Mouse (Mus musculus) lung, adult 2 months (tissue): ENCODE measurements at regions not wholly inside any gene's neighbourhood (a gene's known extent, or its start where the extent isn't known, plus 50 kb on each side); places are given as distances from the start of the nearest gene placed in this dataset.
"Not testable (repeated sequence)": the region's sequence is repeated elsewhere in the genome, so short reads cannot be mapped to it uniquely, and the experiment has no call there.

Source experiments
- DNase-seq: peaks from one replicate; pipeline ENCODE4 v3.0.0; 2022
- H3K4me1 ChIP-seq: fragments of 200-500 bp; 2 replicates; pipeline ENCODE4 v1.6.1; 2011; ENCODE audit warnings: low read length; ENCODE audit not compliant: control insufficient read depth, insufficient read depth
- H3K4me3 ChIP-seq: fragments of 200-500 bp; replicated peaks from 2 replicates; pipeline ENCODE3; 2011; ENCODE audit warnings: low read depth, mild to moderate bottlenecking, control low read depth, low read length; ENCODE audit errors: extremely low read depth
- CTCF ChIP-seq: fragments of 200-500 bp; IDR thresholded peaks from 2 replicates; pipeline ENCODE4 v1.5.1; 2011; ENCODE audit warnings: mild to moderate bottlenecking, low read length, control low read depth; ENCODE audit not compliant: insufficient read depth
- POLR2A ChIP-seq: fragments of 200-500 bp; IDR thresholded peaks from 2 replicates; pipeline ENCODE4 v1.6.1; 2011; ENCODE audit warnings: low read depth, mild to moderate bottlenecking, control low read depth, low read length, borderline replicate concordance; ENCODE audit errors: extremely low read depth
- WGBS: fragments of 180-500 bp; shearing (Covaris S2); methylation state at CpG from one replicate; pipeline ENCODE4 v1.1.7; 2018; 5-methylcytosine and 5-hydroxymethylcytosine counted together

- 84% methylated on average over 3 of the region's 3 CpGs for WGBS
Measured at GRCm38 (mm10) chr12:16378501-16378900, 232.3 kb downstream of the Lpin1 start.

GRCm38 (mm10) chr12:16374331-16374996 is 236.3 kb downstream of the Lpin1 start:
- 64% methylated on average over 4 of the region's 4 CpGs for WGBS
- no peaks in the 10 kb centered on the region for H3K4me1 ChIP-seq

More at GRCm38 (mm10) chr12:16378501-16378900, 232.3 kb downstream of the Lpin1 start:
- Histone ChIP-seq H3K4me1 (no peaks in the 10 kb centered on the region), H3K4me3 (no peak overlapping the region)
- no peak for DNase-seq
- TF ChIP-seq CTCF (no peak), POLR2A (no peak)

GRCm38 (mm10) chr12:16370061-16370460 is 240.7 kb downstream of the Lpin1 start:
- 61% methylated on average over 7 of the region's 7 CpGs for WGBS
- no peak for TF ChIP-seq POLR2A
- no peak for TF ChIP-seq CTCF
- DNase-seq: no peak
- Histone ChIP-seq H3K4me1 (no peaks in the 10 kb centered on the region), H3K4me3 (no peak overlapping the region)

More at GRCm38 (mm10) chr12:16374331-16374996, 236.3 kb downstream of the Lpin1 start:
- no peak for DNase-seq
- no peak for TF ChIP-seq CTCF
- TF ChIP-seq POLR2A: no peak
- no peak overlapping the region for H3K4me3 ChIP-seq

GRCm38 (mm10) chr12:16362341-16362740 is 248.4 kb downstream of the Lpin1 start:
- Histone ChIP-seq H3K4me3 (no peak overlapping the region), H3K4me1 (no peaks in the 10 kb centered on the region)
- TF ChIP-seq CTCF (no peak), POLR2A (no peak)
- DNase-seq: no peak

GRCm38 (mm10) chr12:16358831-16359230 is 251.9 kb downstream of the Lpin1 start:
- H3K4me3 ChIP-seq: no peak overlapping the region
- 16% methylated on average over 1 of the region's 1 CpGs for WGBS
- no peak for DNase-seq
- no peak for TF ChIP-seq POLR2A
- TF ChIP-seq CTCF: no peak
- H3K4me1 ChIP-seq: no peaks in the 10 kb centered on the region

- no peak for TF ChIP-seq POLR2A
- TF ChIP-seq CTCF: no peak
- Histone ChIP-seq H3K4me3 (no peak overlapping the region), H3K4me1 (no peaks in the 10 kb centered on the region)
- WGBS: 88% methylated on average over 1 of the region's 1 CpGs
- no peak for DNase-seq
Measured at GRCm38 (mm10) chr12:16354711-16355110, 256.1 kb downstream of the Lpin1 start.

- no peak for DNase-seq
- no peak for TF ChIP-seq CTCF
- no peak for TF ChIP-seq POLR2A
- Histone ChIP-seq H3K4me1 (no peaks in the 10 kb centered on the region), H3K4me3 (no peak overlapping the region)
Measured at GRCm38 (mm10) chr12:16351751-16352150, 259.0 kb downstream of the Lpin1 start.

GRCm38 (mm10) chr12:16349310-16349709 is 261.5 kb downstream of the Lpin1 start:
- no peak overlapping the region for H3K4me3 ChIP-seq
- no peak for TF ChIP-seq CTCF
- TF ChIP-seq POLR2A: no peak
- no peaks in the 10 kb centered on the region for H3K4me1 ChIP-seq
- no peak for DNase-seq

GRCm38 (mm10) chr12:16344021-16344420 is 266.7 kb downstream of the Lpin1 start:
- Histone ChIP-seq H3K4me1 (no peaks in the 10 kb centered on the region), H3K4me3 (no peak overlapping the region)
- TF ChIP-seq CTCF (no peak), POLR2A (no peak)
- DNase-seq: no peak
- WGBS: 69% methylated on average over 3 of the region's 3 CpGs

- H3K4me1 ChIP-seq, DNase-seq: not testable (repeated sequence)
- WGBS: 48% methylated on average over 2 of the region's 2 CpGs
Measured at GRCm38 (mm10) chr12:16342030-16342429, 268.7 kb downstream of the Lpin1 start.

More at GRCm38 (mm10) chr12:16342030-16342429, 268.7 kb downstream of the Lpin1 start:
- H3K4me3 ChIP-seq: not testable (repeated sequence)
